Mouse (Mus musculus): ENCODE results near the gene Phykpl. TPM values are rescaled to one million over a fixed set of nuclear protein-coding genes. Genes with fewer than 3 reads are reported as not detected.

Gene Phykpl
- polyA plus RNA-seq, 1 experiment from 2014 or later, result 9.8 TPM

- no peaks in the 10 kb centered on the region for H3K9me3 ChIP-seq (ENCODE audit: control insufficient read depth, low read length)
- no peak overlapping the region for H3K4me2 ChIP-seq (replicated peaks)
- H3K4me1 ChIP-seq (replicated peaks; ENCODE audit: control insufficient read depth, insufficient read depth, low read length), result no peaks in the 10 kb centered on the region
- no peak overlapping the region for H3K27ac ChIP-seq
- DNase-seq (ENCODE audit: low spot score) (no peak), ATAC-seq (ENCODE audit: low FRiP score) (no peak)
- H3K9ac ChIP-seq, result no peak overlapping the region
- WGBS, result 93% methylated on average over 6 of the region's 6 CpGs
- no peaks in the 10 kb centered on the region for H3K27me3 ChIP-seq (ENCODE audit: control insufficient read depth, insufficient read depth, low read length)
- H3K4me3 ChIP-seq (replicated peaks; ENCODE audit: low read length), result no peak overlapping the region
- H3K36me3 ChIP-seq (replicated peaks; ENCODE audit: control insufficient read depth, insufficient read depth), result peaks cover 99% of the 10 kb centered on the region
Observed at GRCm38 (mm10) chr11:51593849-51594248, 9.3 kb downstream of the Phykpl start.

- Histone ChIP-seq H3K27me3 (ENCODE audit: control insufficient read depth, insufficient read depth, low read length) (no peaks in the 10 kb centered on the region), H3K27ac (no peak overlapping the region), H3K36me3 (replicated peaks; ENCODE audit: control insufficient read depth, insufficient read depth) (peaks cover 99% of the 10 kb centered on the region), H3K9ac (no peak overlapping the region), H3K9me3 (ENCODE audit: control insufficient read depth, low read length) (no peaks in the 10 kb centered on the region), H3K4me2 (replicated peaks) (no peak overlapping the region), H3K4me3 (replicated peaks; ENCODE audit: low read length) (no peak overlapping the region), H3K4me1 (replicated peaks; ENCODE audit: control insufficient read depth, insufficient read depth, low read length) (no peaks in the 10 kb centered on the region)
- ATAC-seq (ENCODE audit: low FRiP score) (no peak), DNase-seq (ENCODE audit: low spot score) (no peak)
- 81% methylated on average over 3 of the region's 3 CpGs for WGBS
Observed at GRCm38 (mm10) chr11:51594715-51595350, 10.3 kb downstream of the Phykpl start.

GRCm38 (mm10) chr11:51595459-51596083 is 11.0 kb downstream of the Phykpl start:
- no peaks in the 10 kb centered on the region for H3K27me3 ChIP-seq (ENCODE audit: control insufficient read depth, insufficient read depth, low read length)
- no peak for ATAC-seq (ENCODE audit: low FRiP score)
- DNase-seq (ENCODE audit: low spot score), result no peak
- no peaks in the 10 kb centered on the region for H3K9me3 ChIP-seq (ENCODE audit: control insufficient read depth, low read length)
- H3K36me3 ChIP-seq (replicated peaks; ENCODE audit: control insufficient read depth, insufficient read depth), result peaks cover 100% of the 10 kb centered on the region
- 86% methylated on average over 1 of the region's 1 CpGs for WGBS
- no peaks in the 10 kb centered on the region for H3K4me1 ChIP-seq (replicated peaks; ENCODE audit: control insufficient read depth, insufficient read depth, low read length)
- no peak overlapping the region for H3K9ac ChIP-seq
- H3K27ac ChIP-seq, result no peak overlapping the region
- H3K4me2 ChIP-seq (replicated peaks), result no peak overlapping the region
- no peak overlapping the region for H3K4me3 ChIP-seq (replicated peaks; ENCODE audit: low read length)

GRCm38 (mm10) chr11:51597553-51597952 is 13.0 kb downstream of the Phykpl start:
- no peak overlapping the region for H3K9ac ChIP-seq
- no peaks in the 10 kb centered on the region for H3K4me1 ChIP-seq (replicated peaks; ENCODE audit: control insufficient read depth, insufficient read depth, low read length)
- H3K4me2 ChIP-seq (replicated peaks), result no peak overlapping the region
- DNase-seq (ENCODE audit: low spot score) (no peak), ATAC-seq (ENCODE audit: low FRiP score) (no peak)
- no peaks in the 10 kb centered on the region for H3K27me3 ChIP-seq (ENCODE audit: control insufficient read depth, insufficient read depth, low read length)
- H3K9me3 ChIP-seq (ENCODE audit: control insufficient read depth, low read length), result no peaks in the 10 kb centered on the region
- no peak overlapping the region for H3K4me3 ChIP-seq (replicated peaks; ENCODE audit: low read length)
- H3K36me3 ChIP-seq (replicated peaks; ENCODE audit: control insufficient read depth, insufficient read depth), result peaks cover 100% of the 10 kb centered on the region
- WGBS, result 72% methylated on average over 2 of the region's 2 CpGs
- H3K27ac ChIP-seq, result no peak overlapping the region

- DNase-seq (ENCODE audit: low spot score) (no peak), ATAC-seq (ENCODE audit: low FRiP score) (no peak)
- 94% methylated on average over 3 of the region's 3 CpGs for WGBS
- Histone ChIP-seq H3K9me3 (ENCODE audit: control insufficient read depth, low read length) (no peaks in the 10 kb centered on the region), H3K27ac (no peak overlapping the region), H3K36me3 (replicated peaks; ENCODE audit: control insufficient read depth, insufficient read depth) (peaks cover 82% of the 10 kb centered on the region), H3K9ac (no peak overlapping the region), H3K4me3 (replicated peaks; ENCODE audit: low read length) (no peak overlapping the region), H3K4me2 (replicated peaks) (no peak overlapping the region), H3K27me3 (ENCODE audit: control insufficient read depth, insufficient read depth, low read length) (no peaks in the 10 kb centered on the region), H3K4me1 (replicated peaks; ENCODE audit: control insufficient read depth, insufficient read depth, low read length) (peaks cover 22% of the 10 kb centered on the region)
Observed at GRCm38 (mm10) chr11:51602253-51602652, 17.7 kb downstream of the Phykpl start.

- Histone ChIP-seq H3K4me2 (replicated peaks) (peak overlapping the region; percentile 87), H3K9me3 (ENCODE audit: control insufficient read depth, low read length) (no peaks in the 10 kb centered on the region), H3K27me3 (ENCODE audit: control insufficient read depth, insufficient read depth, low read length) (no peaks in the 10 kb centered on the region), H3K4me1 (replicated peaks; ENCODE audit: control insufficient read depth, insufficient read depth, low read length) (peaks cover 26% of the 10 kb centered on the region), H3K36me3 (replicated peaks; ENCODE audit: control insufficient read depth, insufficient read depth) (peaks cover 46% of the 10 kb centered on the region), H3K9ac (peak overlapping the region; percentile 98), H3K27ac (peak overlapping the region; percentile 94), H3K4me3 (replicated peaks; ENCODE audit: low read length) (peak overlapping the region; percentile 96)
- WGBS, result under 1% methylated on average over 81 of the region's 81 CpGs
- DNase-seq (ENCODE audit: low spot score) (peak; percentile 75), ATAC-seq (ENCODE audit: low FRiP score) (peak; percentile 54)
Observed at GRCm38 (mm10) chr11:51605602-51606446, 21.3 kb downstream of the Phykpl start.

- ATAC-seq (ENCODE audit: low FRiP score), result peak; percentile 95
- peak; percentile 99 for DNase-seq (ENCODE audit: low spot score)
- Histone ChIP-seq H3K4me1 (replicated peaks; ENCODE audit: control insufficient read depth, insufficient read depth, low read length) (peaks cover 26% of the 10 kb centered on the region), H3K9ac (peak within 1 kb of the TSS; percentile 98), H3K27ac (peak within 1 kb of the TSS; percentile 94), H3K9me3 (ENCODE audit: control insufficient read depth, low read length) (no peaks in the 10 kb centered on the region), H3K27me3 (ENCODE audit: control insufficient read depth, insufficient read depth, low read length) (no peaks in the 10 kb centered on the region), H3K4me3 (replicated peaks; ENCODE audit: low read length) (peak within 1 kb of the TSS; percentile 96), H3K36me3 (replicated peaks; ENCODE audit: control insufficient read depth, insufficient read depth) (peaks cover 38% of the 10 kb centered on the region), H3K4me2 (replicated peaks) (peak within 1 kb of the TSS; percentile 87)
- WGBS, result under 1% methylated on average over 90 of the region's 91 CpGs
Observed at GRCm38 (mm10) chr11:51606447-51607095, 22.0 kb downstream of the Phykpl start, which contains the start of gene Hnrnpab. Gene Hnrnpab, minus strand, starts transcription at chr11:51606847.

- H3K36me3 ChIP-seq (replicated peaks; ENCODE audit: control insufficient read depth, insufficient read depth), result peaks cover 32% of the 10 kb centered on the region
- 10% methylated on average over 15 of the region's 15 CpGs for WGBS
- peak overlapping the region; percentile 96 for H3K4me3 ChIP-seq (replicated peaks; ENCODE audit: low read length)
- peak overlapping the region; percentile 91 for H3K27ac ChIP-seq
- no peaks in the 10 kb centered on the region for H3K27me3 ChIP-seq (ENCODE audit: control insufficient read depth, insufficient read depth, low read length)
- H3K9me3 ChIP-seq (ENCODE audit: control insufficient read depth, low read length), result no peaks in the 10 kb centered on the region
- DNase-seq (ENCODE audit: low spot score) (no peak), ATAC-seq (ENCODE audit: low FRiP score) (peak; percentile 52; the same call in 1 of the 2 replicates)
- peaks cover 26% of the 10 kb centered on the region for H3K4me1 ChIP-seq (replicated peaks; ENCODE audit: control insufficient read depth, insufficient read depth, low read length)
- H3K4me2 ChIP-seq (replicated peaks), result peak overlapping the region; percentile 80
- H3K9ac ChIP-seq, result peak overlapping the region; percentile 98
Observed at GRCm38 (mm10) chr11:51607096-51607738, 22.7 kb downstream of the Phykpl start.

Measured in hindbrain, embryonic 14.5 days (tissue).